Mouse (Mus musculus) midbrain, postnatal 0 days (tissue): ENCODE data around the gene Slc25a27. TPM values are rescaled to one million over a fixed set of nuclear protein-coding genes. Genes with fewer than 3 reads are reported as not detected.
A peak's percentile ranks its signal among the peaks of the same experiment; 100 is the strongest.

Experiments used
- ATAC-seq: fragments of 200-750 bp; cut with Nextera tagmentation; 2 replicates; pipeline ENCODE4 v1.8.0; 2017; ENCODE audit warnings: moderate number of reproducible peaks, mild to moderate bottlenecking, moderate TSS enrichment, moderate library complexity; ENCODE audit not compliant: low FRiP score
- DNase-seq: peaks from one replicate; pipeline ENCODE4 v3.0.0-alpha.2; 2015; ENCODE audit warnings: low spot score
- H3K27ac ChIP-seq: fragments of 300-500 bp; sonication (generic); 2 replicates; pipeline ENCODE4 v1.5.1; 2014; ENCODE audit warnings: low read depth, mild to moderate bottlenecking, low read length, mixed read lengths
- H3K27me3 ChIP-seq: fragments of 300-500 bp; sonication (generic); 2 replicates; pipeline ENCODE4 v1.6.1; 2014; ENCODE audit warnings: low read length, control low read depth, mixed read lengths; ENCODE audit not compliant: insufficient read depth
- H3K36me3 ChIP-seq: fragments of 300-500 bp; sonication (generic); 2 replicates; pipeline ENCODE4 v1.6.1; 2014; ENCODE audit warnings: low read length, control low read depth, mixed read lengths; ENCODE audit not compliant: insufficient read depth
- H3K4me1 ChIP-seq: fragments of 300-500 bp; sonication (generic); 2 replicates; pipeline ENCODE4 v1.6.1; 2014; ENCODE audit warnings: mild to moderate bottlenecking, control low read depth, antibody characterized with exemption, low read length, mixed read lengths; ENCODE audit not compliant: insufficient read depth
- H3K4me2 ChIP-seq: fragments of 300-500 bp; sonication (generic); 2 replicates; pipeline ENCODE4 v1.6.1; 2014; ENCODE audit warnings: low read depth, mild to moderate bottlenecking, low read length, mixed read lengths; ENCODE audit not compliant: poor library complexity, severe bottlenecking
- H3K4me3 ChIP-seq: fragments of 300-500 bp; sonication (generic); 2 replicates; pipeline ENCODE4 v1.5.1; 2014; ENCODE audit warnings: low read depth, mild to moderate bottlenecking, low read length, moderate library complexity
- H3K9ac ChIP-seq: fragments of 300-500 bp; sonication (generic); replicated peaks from 2 replicates; pipeline ENCODE4 v1.6.1; 2014; ENCODE audit warnings: mild to moderate bottlenecking, low read length, moderate library complexity, mixed read lengths; ENCODE audit not compliant: poor library complexity, severe bottlenecking
- H3K9me3 ChIP-seq: fragments of 300-500 bp; sonication (generic); 2 replicates; pipeline ENCODE4 v1.6.1; 2016; ENCODE audit warnings: low read length, control low read depth
- CTCF ChIP-seq: IDR thresholded peaks from 2 replicates; pipeline ENCODE4 v1.5.1; 2016; ENCODE audit warnings: antibody characterized with exemption, mild to moderate bottlenecking
- WGBS: fragments of 180-500 bp; shearing (Covaris S2); extraction: QIAGEN DNeasy Blood & Tissue Kit; methylation state at CpG from one replicate; pipeline ENCODE4 v1.1.7; 2014; 5-methylcytosine and 5-hydroxymethylcytosine counted together
- polyA plus RNA-seq: library from polyadenylated mRNA; unstranded; fragments of >200 nt; fragmentation: Nextera tagmentation; extraction: Ambion mirVana; gene quantifications from 2 replicates; pipeline ENCODE4 v1.2.1, GENCODE M21; 2015
- total RNA-seq: library from RNA; depleted of rRNA; stranded (reverse); fragments of >200 nt; gene quantifications from 2 replicates; pipeline ENCODE4 v1.2.3, GENCODE M21; 2014

The Slc25a27 gene
- total and polyA plus RNA-seq, 2 experiments from 2014 or later: 44.2 to 74.4 TPM

GRCm38 (mm10) chr17:43628246-43628645 lies 38.8 kb downstream of the Slc25a27 start:
- no peak overlapping the region for H3K4me2 ChIP-seq
- peaks cover 17% of the 10 kb centered on the region for H3K27me3 ChIP-seq
- no peak overlapping the region for H3K9ac ChIP-seq
- H3K4me3 ChIP-seq: no peak overlapping the region
- no peak for ATAC-seq
- H3K9me3 ChIP-seq: no peaks in the 10 kb centered on the region; the same call in 1 of the 2 replicates
- 0 out of 2 replicates have a peak, but pooled peaks cover 6% of the 10 kb centered on the region for H3K4me1 ChIP-seq
- no peak for TF ChIP-seq CTCF
- no peaks in the 10 kb centered on the region for H3K36me3 ChIP-seq
- no peak for DNase-seq
- WGBS: 96% methylated on average over 10 of the region's 10 CpGs
- no peak overlapping the region for H3K27ac ChIP-seq

- Histone ChIP-seq H3K36me3 (no peaks in the 10 kb centered on the region), H3K9me3 (peaks cover 3% of the 10 kb centered on the region; the same call in 1 of the 2 replicates), H3K4me3 (no peak overlapping the region), H3K27me3 (no peaks in the 10 kb centered on the region), H3K27ac (no peak overlapping the region), H3K4me2 (no peak overlapping the region), H3K9ac (no peak overlapping the region), H3K4me1 (no peaks in the 10 kb centered on the region)
- no peak for TF ChIP-seq CTCF
- DNase-seq (no peak), ATAC-seq (no peak)
- 93% methylated on average over 10 of the region's 10 CpGs for WGBS
These were observed 44.9 kb downstream of the Slc25a27 start for GRCm38 (mm10) chr17:43622076-43622475.

- H3K9ac ChIP-seq: no peak overlapping the region
- DNase-seq (no peak), ATAC-seq (no peak)
- no peaks in the 10 kb centered on the region for H3K27me3 ChIP-seq
- H3K36me3 ChIP-seq: no peaks in the 10 kb centered on the region
- no peaks in the 10 kb centered on the region for H3K4me1 ChIP-seq
- TF ChIP-seq CTCF: no peak
- 0 out of 2 replicates have a peak, but pooled peaks cover 3% of the 10 kb centered on the region for H3K9me3 ChIP-seq
- WGBS: 91% methylated on average over 9 of the region's 9 CpGs
- H3K27ac ChIP-seq: no peak overlapping the region
- H3K4me2 ChIP-seq: no peak overlapping the region
- H3K4me3 ChIP-seq: no peak overlapping the region
These were observed 47.9 kb downstream of the Slc25a27 start for GRCm38 (mm10) chr17:43619156-43619555.

GRCm38 (mm10) chr17:43612221-43612620 lies 54.8 kb downstream of the Slc25a27 start:
- Histone ChIP-seq H3K27ac (no peak overlapping the region), H3K36me3 (no peaks in the 10 kb centered on the region), H3K27me3 (no peaks in the 10 kb centered on the region), H3K9ac (no peak overlapping the region), H3K4me1 (no peaks in the 10 kb centered on the region), H3K4me3 (no peak overlapping the region), H3K4me2 (no peak overlapping the region), H3K9me3 (no peaks in the 10 kb centered on the region)
- TF ChIP-seq CTCF: no peak
- no peak for ATAC-seq
- 42% methylated on average over 3 of the region's 3 CpGs for whole genome bisulfite sequencing
- no peak for DNase-seq

DNA sequence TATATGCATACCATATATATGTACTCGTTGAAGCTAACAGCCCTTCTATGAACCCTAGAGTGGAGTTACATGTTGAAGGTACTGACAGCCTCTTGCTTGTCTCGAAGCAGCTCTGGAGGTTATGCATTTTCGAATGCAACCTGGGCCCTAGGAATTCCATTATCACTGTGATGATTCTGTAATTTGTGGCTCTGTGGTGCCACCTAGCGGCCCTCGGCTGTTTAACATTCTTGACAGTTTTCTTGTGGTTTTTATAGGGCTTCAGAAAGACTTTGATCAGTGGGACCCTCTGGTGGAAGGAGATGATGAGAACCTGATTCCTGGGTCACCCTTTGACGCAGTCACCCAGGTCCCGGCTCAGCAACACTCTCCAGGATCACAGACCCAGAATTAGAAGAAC lies 55.4 kb downstream of the Slc25a27 start:
- Histone ChIP-seq H3K9ac (no peak overlapping the region), H3K4me1 (no peaks in the 10 kb centered on the region), H3K4me2 (no peak overlapping the region), H3K36me3 (no peaks in the 10 kb centered on the region), H3K27ac (no peak overlapping the region), H3K9me3 (no peaks in the 10 kb centered on the region), H3K4me3 (no peak overlapping the region), H3K27me3 (no peaks in the 10 kb centered on the region)
- WGBS: 19% methylated on average over 7 of the region's 7 CpGs
- TF ChIP-seq CTCF: peak; percentile 95
- ATAC-seq: peak; percentile 59
- peak; percentile 89 for DNase-seq

GRCm38 (mm10) chr17:43606704-43607103 lies 60.3 kb downstream of the Slc25a27 start:
- peak; percentile 82 for TF ChIP-seq CTCF
- H3K4me2 ChIP-seq: no peak overlapping the region

More at GRCm38 (mm10) chr17:43606704-43607103, 60.3 kb downstream of the Slc25a27 start:
- WGBS: 16% methylated on average over 3 of the region's 3 CpGs
- no peak overlapping the region for H3K9ac ChIP-seq
- no peaks in the 10 kb centered on the region for H3K4me1 ChIP-seq
- H3K27me3 ChIP-seq: no peaks in the 10 kb centered on the region
- H3K4me3 ChIP-seq: no peak overlapping the region
- no peak overlapping the region for H3K27ac ChIP-seq
- H3K36me3 ChIP-seq: no peaks in the 10 kb centered on the region
- ATAC-seq (no peak), DNase-seq (peak; percentile 53)
- H3K9me3 ChIP-seq: no peaks in the 10 kb centered on the region
